Mouse (Mus musculus) embryo, embryonic 10.5 days (tissue): Measurements from ENCODE around the gene Nmnat3.

Experiments
- DNase-seq: peaks from one replicate; pipeline ENCODE4 v3.0.0-alpha.2; 2015; ENCODE audit warnings: low spot score

Gene Nmnat3

GRCm38 (mm10) chr9:98354919-98355318 lies 67.7 kb downstream of the Nmnat3 start:
- no peak for DNase-seq

DNA sequence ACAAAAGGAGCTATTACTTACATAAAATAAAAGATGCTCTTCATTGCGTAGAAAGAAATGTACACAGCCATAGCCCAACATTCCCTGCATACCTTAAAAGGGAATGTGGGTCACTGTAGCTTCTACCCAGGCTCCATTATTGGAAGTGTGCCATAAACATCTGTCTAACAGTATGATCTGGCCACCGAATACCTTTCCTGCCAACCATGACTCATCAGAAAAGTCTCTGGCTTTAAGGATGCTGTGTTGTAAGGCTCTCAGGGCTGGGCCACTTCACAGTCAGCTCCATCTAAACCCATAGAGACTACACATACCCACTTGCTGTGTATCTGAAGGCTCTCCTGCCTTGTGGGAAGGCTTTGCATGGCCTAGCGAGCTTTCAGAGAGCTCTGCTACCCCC lies 73.8 kb downstream of the Nmnat3 start:
- DNase-seq = no peak

- DNase-seq = no peak
These were observed 78.8 kb downstream of the Nmnat3 start for GRCm38 (mm10) chr9:98366075-98366474.

- no peak for DNase-seq
These were observed 80.2 kb downstream of the Nmnat3 start for GRCm38 (mm10) chr9:98367333-98367962.

DNA sequence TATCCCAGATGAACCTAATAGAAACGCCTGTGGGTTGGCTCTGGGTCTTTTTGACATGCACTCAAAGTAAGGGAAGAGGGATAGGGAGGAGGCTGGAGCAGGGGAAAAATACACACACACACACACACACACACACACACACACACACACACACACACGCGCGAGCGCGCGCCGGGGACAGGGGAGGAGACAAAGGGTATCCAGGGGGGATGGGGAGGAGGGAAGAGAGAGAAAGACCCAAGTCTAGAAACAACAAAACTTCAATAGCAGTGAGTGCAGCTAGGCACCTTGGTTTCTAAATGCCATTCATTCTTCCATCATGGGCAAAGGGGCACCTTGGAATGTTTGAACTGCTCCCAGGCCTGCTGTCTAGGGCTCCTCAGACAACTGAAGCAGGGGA lies 82.5 kb downstream of the Nmnat3 start:
- no peak for DNase-seq

DNA sequence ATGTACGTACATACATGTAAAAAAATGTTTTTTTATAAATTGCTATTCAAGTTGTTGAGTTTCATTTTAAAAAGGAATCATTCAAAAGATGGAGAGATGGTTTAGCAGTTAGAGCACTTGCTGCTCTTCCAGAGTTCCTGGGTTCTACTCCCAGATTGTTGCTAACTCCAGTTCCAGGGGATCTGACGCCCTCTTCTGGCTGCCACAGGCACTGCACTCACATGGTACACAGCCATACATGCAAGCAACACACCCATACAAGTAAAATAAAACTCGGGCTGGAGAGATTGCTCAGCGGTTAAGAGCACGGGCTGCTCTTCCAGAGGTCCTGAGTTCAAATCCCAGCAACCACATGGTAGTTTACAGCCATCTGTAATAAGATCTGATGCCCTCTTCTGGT lies 86.1 kb downstream of the Nmnat3 start:
- no peak for DNase-seq

GRCm38 (mm10) chr9:98374897-98375296 lies 87.7 kb downstream of the Nmnat3 start:
- no peak for DNase-seq

- DNase-seq = peak; percentile 9
These were observed 88.3 kb downstream of the Nmnat3 start for GRCm38 (mm10) chr9:98375329-98376170.

- DNase-seq = no peak
These were observed 92.5 kb downstream of the Nmnat3 start for GRCm38 (mm10) chr9:98379736-98380135.

GRCm38 (mm10) chr9:98380593-98380992 lies 93.4 kb downstream of the Nmnat3 start:
- no peak for DNase-seq

DNA sequence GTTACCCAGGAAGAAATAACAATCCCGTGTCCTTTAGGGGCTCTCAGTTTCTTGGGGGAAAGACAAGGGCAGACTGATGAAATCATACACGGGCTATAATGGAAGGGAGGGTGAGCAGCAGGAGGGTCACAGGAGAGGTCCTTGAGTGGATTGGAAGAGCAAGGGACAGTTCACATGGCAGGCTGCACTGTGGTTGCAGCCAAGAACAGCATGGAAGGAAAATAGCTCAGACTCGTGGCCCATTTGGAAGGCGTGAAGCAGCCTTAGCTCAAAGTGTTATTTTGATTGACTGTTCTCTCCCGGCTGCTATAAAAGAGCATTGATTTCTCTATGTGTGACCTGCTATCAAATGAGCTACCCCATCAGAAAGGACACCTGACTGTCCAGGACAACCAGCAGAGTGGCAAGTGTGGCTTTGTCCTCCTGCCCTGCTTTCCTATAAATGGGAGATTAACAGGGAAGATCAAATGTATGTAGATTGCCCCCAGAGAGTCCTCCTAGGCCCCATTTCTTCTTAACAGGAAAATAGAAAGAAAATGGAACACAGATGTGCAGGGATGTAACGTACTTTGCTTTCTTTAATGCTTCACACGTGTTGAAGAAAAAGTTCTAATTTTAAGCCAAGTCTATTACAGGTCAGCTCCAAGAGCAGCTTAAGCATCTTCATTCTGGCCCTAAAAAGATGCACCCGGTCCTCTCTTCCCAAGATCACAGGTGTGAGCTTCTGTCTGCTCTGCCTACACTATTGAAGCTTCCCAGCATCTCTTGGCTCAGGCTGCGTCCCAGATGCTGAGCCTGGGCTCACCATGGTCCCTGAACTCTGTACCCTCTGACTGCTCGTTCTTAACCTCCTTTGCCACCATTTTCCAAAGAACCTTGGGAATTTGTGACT lies 100.8 kb downstream of the Nmnat3 start:
- no peak for DNase-seq

DNA sequence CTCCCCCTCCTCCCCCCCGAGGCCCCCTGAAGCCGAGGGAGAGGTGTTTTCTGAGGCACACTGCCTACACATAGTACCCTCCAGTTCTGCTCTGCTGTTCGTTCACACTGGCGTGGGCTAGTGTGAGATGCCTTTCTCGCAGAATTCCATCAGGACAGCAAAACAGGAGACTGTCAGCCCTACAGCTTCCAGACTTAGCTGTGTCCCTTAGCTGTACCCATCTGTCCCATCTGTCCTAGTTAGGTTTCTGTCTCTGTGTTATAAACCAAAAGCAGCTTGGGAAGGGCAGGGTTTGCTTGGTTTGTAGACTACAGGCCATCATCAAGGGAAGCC lies 101.4 kb downstream of the Nmnat3 start:
- no peak for DNase-seq

DNA sequence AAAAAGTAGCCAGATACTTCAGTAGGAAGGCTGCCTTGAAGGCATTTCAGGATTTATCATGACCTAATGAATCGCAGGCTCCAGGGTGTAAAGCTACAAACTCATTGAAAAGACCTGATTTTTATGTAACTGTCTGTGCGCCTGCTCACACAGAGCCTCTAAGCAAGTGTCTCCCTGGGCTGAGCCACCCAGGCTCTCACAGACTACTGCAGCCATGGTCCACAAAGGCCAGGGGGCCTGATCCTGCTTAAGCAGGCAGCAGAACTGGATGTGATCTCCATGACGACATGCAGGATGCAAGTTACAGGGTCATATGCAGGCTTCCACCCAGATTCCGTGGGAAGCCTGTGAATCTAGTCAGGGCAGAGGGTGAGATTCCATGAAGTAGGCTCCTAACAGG lies 106.3 kb downstream of the Nmnat3 start:
- DNase-seq = no peak

DNA sequence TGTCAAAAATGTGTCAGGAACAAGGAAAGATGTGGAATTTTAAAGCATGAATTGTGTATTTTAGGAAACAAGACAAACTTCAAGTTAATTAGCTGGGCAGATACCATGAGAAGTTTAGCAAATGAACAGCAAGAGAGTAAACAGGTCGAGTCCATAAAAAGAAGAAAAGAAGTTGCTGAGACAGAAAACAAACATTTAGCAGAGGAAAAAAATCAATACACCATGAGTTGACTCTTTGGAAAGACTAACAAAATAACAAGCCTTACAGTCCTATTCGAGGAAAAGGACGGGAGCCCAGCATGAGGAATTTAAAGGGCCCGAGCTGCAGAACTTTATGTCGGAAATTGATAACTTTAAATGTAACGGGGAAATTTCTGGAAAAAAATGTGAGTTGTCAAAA lies 110.0 kb downstream of the Nmnat3 start:
- DNase-seq = no peak

- DNase-seq = no peak
These were observed 110.6 kb downstream of the Nmnat3 start for GRCm38 (mm10) chr9:98397866-98398265.

DNA sequence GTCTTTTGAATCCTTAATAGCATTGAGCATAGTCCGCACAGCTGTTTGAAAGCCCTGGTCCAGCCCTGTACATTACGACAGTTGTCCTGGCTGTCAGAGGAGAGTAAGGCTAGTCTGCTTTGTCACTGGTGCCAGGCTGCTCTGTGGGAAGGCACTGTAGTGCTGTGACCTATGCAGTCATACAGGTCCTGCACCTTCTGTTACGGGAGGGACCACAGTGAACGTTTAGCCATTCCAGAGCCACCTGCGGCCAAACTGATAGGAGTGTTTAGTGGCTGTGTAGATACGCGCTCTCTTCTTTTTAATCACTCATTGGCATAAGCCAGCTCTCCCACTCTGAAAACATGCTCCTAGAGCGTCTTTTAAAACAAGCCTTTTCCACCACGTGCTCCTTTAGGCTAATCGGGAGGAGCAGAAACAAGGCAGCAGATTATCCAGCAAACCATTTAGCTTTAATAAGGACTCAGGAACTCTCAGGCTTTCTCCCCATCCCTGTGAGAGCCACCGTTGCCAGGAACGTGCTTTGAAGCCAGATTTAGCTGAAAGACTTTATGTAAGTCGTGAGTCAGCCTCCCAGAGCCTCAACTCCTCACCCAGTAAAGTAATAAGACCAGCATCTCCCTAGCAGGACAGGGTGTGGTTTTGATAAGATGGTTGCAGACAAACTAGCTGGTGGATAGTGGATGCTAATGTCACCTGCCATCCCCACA lies 113.1 kb downstream of the Nmnat3 start:
- no peak for DNase-seq

DNA sequence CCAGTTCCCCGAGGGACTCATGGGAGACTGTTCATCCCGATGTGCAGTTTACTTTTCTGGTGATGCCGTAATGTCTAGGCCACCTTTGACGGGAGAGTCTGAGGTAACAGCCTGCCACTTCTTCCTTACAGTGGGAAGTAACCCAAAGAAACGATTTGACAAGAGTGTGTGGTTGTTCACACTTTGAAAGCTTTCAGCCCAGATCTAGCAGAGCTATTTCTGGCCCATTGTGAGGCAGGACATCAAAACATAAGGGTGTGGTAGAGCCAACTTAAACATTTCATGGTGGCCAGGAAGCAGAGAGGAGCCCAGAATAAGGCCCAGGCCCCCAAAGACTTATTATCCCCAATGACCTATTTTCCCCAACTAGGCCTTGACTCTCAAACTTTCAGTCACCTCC lies 114.4 kb downstream of the Nmnat3 start:
- DNase-seq = no peak

- no peak for DNase-seq
These were observed 120.5 kb downstream of the Nmnat3 start for GRCm38 (mm10) chr9:98407771-98408170.

GRCm38 (mm10) chr9:98409137-98409536 lies 121.9 kb downstream of the Nmnat3 start:
- DNase-seq = peak; percentile 84

- DNase-seq = no peak
These were observed 128.2 kb downstream of the Nmnat3 start for GRCm38 (mm10) chr9:98415427-98415826.

GRCm38 (mm10) chr9:98417919-98418318 lies 130.7 kb downstream of the Nmnat3 start:
- DNase-seq = peak; percentile 77

- DNase-seq = no peak
These were observed 131.1 kb downstream of the Nmnat3 start for GRCm38 (mm10) chr9:98418346-98418745.
